Mouse (Mus musculus): ENCODE results near the gene Krtap28-10. TPM values are rescaled to one million over a fixed set of nuclear protein-coding genes. Genes with fewer than 3 reads are reported as not detected.

Gene Krtap28-10
- polyA plus RNA-seq (2015; fragmentation: Nextera tagmentation; extraction: Ambion mirVana) = not detected in 2 replicates

DNA sequence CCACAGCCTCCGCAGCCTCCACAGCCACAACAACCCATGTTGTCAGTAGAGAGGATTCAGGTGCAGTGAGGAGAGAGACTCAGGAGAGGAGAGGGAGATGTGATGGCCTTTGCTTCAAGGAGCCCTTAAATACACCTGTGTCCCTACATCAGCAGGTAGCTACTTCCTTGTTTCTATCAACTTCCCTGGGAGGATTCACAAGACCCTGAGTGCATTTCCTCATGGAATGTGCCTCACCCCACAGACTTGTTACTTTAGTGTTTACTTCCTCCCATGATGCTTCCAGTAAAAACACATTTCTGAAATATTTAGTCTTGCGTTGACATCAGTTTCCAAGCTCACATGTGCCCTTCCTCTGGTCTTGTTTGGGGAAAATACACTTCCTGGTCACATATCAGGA is at the start of gene Krtap28-10:
Gene Krtap28-10 (minus strand): TSS at position 101 of the 400 bp plus-strand sequence.

DNA sequence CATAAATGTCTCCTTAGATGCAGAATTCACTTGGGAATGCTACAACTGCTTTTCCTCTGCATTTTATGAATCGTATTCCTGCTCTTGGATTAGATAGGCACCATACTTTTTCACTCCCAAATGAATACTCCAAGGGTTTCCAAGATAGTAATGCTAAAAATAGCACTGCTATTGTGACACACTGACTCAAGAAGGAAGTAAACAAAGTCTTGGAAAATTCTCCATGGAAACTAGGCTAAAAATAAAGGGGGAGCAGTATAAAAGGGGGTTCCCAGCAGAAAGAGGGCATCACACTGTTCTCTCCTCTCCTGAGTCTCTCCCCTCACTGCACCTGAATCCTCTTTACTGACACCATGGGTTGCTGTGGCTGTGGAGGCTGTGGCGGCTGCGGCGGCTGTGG is 18.4 kb upstream of the Krtap28-10 start, which contains the start of gene Krtap28-13:
Gene Krtap28-13 (plus strand): TSS at position 288 of the 400 bp plus-strand sequence.

DNA sequence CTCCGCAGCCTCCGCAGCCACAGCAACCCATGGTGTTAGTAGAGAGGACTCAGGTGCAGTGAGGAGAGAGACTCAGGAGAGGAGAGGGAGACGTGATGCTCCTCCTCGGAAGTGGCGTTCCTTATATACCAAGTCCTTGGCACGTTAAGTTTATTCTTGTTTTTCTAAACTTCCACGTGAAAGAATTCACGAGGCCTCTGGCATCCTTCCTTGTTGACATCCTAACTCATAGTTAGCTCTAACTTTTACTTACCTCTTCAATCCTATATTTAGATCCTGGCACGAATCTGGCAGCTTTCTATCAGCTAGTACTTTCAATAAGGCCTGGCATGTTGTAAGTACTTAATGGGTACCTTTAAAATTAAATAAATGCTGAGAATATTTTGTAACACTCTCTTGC is 17.0 kb upstream of the Krtap28-10 start, which contains the start of gene A030005K14Rik:
Gene A030005K14Rik (minus strand): TSS at position 101 of the 400 bp plus-strand sequence.

DNA sequence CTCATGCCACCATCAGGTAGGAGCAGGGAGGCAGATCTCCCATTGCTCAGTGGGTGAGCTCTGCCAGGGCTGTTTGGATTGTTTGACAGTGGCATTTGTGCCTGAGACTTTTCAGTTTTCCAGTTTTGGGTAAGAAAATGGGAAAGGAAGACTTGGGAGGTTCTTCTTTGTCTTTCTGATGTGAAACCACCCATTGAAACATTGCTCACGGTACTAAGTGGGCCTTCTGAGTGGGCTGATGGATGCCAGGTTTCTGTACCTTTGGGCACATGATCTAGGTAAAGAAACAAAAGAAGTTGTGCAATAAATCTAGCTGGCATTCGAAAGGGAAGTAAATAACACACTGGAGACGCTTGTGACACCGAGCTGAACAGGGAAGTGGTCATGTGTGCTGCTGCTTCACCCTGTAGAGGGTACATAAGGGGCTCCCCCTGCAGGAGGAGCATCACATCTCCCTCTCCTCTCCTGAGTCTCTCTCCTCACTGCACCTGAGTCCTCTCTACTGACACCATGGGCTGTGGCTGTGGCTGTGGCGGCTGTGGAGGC is 2.7 kb upstream of the Krtap28-10 start, which contains the start of gene Gm47969:
Gene Gm47969 (plus strand): TSS at position 51 of the 546 bp plus-strand sequence.

DNA sequence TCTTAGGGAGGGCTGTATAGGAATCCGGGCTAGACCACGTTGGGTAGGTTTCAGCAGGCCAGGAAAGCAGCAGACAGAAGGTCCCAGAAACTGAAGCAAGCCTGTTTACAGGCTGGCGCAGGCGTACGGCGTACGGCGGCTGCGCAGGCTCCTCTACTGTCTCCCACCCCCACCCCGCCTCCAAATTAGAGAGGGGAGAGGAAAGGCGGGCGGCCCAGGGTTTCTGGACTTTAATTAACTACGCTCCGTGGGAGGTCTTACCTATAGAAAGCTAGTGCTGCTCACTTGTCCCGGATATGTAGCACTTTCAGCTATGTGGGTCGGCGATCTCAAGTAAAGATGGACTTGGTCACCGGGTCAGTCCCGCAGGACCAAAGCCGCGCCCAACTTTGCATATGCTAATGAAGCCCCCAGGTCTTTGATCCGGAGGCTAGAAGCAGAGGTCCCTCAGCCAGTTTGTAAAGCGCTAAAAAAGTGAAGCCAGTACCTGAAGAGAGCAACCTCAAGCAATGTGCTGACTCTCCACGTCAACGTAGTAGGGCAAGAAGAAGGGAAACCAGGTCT is 4.1 kb downstream of the Krtap28-10 start, which contains the start of gene Slc19a3:
Gene Slc19a3 (minus strand): TSS at position 340 of the 564 bp plus-strand sequence.

DNA sequence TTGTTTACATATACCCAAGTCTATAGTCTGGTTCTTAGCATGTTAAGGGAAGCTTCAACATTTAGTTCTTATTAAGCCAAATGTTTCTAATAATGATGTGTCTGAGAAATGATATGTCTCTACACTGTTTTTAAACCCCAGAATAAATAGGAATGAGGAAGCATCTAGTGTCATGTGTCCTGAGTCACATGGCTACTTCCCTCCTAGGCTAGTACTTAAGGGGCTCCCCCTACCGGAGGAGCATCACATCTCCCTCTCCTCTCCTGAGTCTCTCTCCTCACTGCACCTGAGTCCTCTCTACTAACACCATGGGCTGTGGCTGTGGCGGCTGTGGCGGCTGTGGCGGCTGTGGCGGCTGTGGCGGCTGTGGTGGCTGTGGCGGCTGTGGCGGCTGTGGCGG is 42.0 kb downstream of the Krtap28-10 start, which contains the start of gene Gm47959:
Gene Gm47959 (plus strand): TSS at position 243 of the 400 bp plus-strand sequence.

Other genes with a start within 250 kb of the Krtap28-10 start
- 15.1 and 18.3 TPM in 2 replicates for gene Agfg1, start 203.0 kb downstream of the Krtap28-10 start, polyA plus RNA-seq (2015; fragmentation: Nextera tagmentation; extraction: Ambion mirVana)
- gene A030005L19Rik, start 129.2 kb downstream of the Krtap28-10 start, polyA plus RNA-seq (2015; fragmentation: Nextera tagmentation; extraction: Ambion mirVana) = 0.27 TPM in 1 of 2 replicates, not detected in the other
- not detected in 2 replicates for gene A030014E15Rik, start 117.6 kb downstream of the Krtap28-10 start, polyA plus RNA-seq (2015; fragmentation: Nextera tagmentation; extraction: Ambion mirVana)
- gene Gm6217, start 111.1 kb downstream of the Krtap28-10 start, polyA plus RNA-seq (2015; fragmentation: Nextera tagmentation; extraction: Ambion mirVana) = not detected in 2 replicates
- not detected in 2 replicates for gene A030003K21Rik, start 99.1 kb downstream of the Krtap28-10 start, polyA plus RNA-seq (2015; fragmentation: Nextera tagmentation; extraction: Ambion mirVana)
- not detected in 2 replicates for gene Gm7544, start 86.5 kb downstream of the Krtap28-10 start, polyA plus RNA-seq (2015; fragmentation: Nextera tagmentation; extraction: Ambion mirVana)
- not detected in 2 replicates for gene Gm47955, start 82.2 kb downstream of the Krtap28-10 start, polyA plus RNA-seq (2015; fragmentation: Nextera tagmentation; extraction: Ambion mirVana)
- not detected in 2 replicates for gene Gm47959, start 41.9 kb downstream of the Krtap28-10 start, polyA plus RNA-seq (2015; fragmentation: Nextera tagmentation; extraction: Ambion mirVana)
- gene Slc19a3, start 4.0 kb downstream of the Krtap28-10 start, polyA plus RNA-seq (2015; fragmentation: Nextera tagmentation; extraction: Ambion mirVana) = 1.1 and 1.2 TPM in 2 replicates
- gene Gm47969, start 2.5 kb upstream of the Krtap28-10 start, polyA plus RNA-seq (2015; fragmentation: Nextera tagmentation; extraction: Ambion mirVana) = not detected in 2 replicates
- gene A030005K14Rik, start 16.9 kb upstream of the Krtap28-10 start, polyA plus RNA-seq (2015; fragmentation: Nextera tagmentation; extraction: Ambion mirVana) = not detected in 2 replicates
- not detected in 2 replicates for gene Krtap28-13, start 18.4 kb upstream of the Krtap28-10 start, polyA plus RNA-seq (2015; fragmentation: Nextera tagmentation; extraction: Ambion mirVana)
- 0.58 and 1.6 TPM in 2 replicates for gene Ccl20, start 74.3 kb upstream of the Krtap28-10 start, polyA plus RNA-seq (2015; fragmentation: Nextera tagmentation; extraction: Ambion mirVana)
- gene Daw1, start 117.3 kb upstream of the Krtap28-10 start, polyA plus RNA-seq (2015; fragmentation: Nextera tagmentation; extraction: Ambion mirVana) = 0.11 TPM in 1 of 2 replicates, not detected in the other

Data from adrenal gland, postnatal 0 days (tissue).